Mouse (Mus musculus) Muller cell, postnatal 12 days (primary cell): ENCODE data around the gene Tmx4.

Experiments used
- DNase-seq: peaks from one replicate; pipeline ENCODE4 v3.0.0-alpha.2; 2015; ENCODE audit errors: inconsistent ontology term

Tmx4 gene

DNA sequence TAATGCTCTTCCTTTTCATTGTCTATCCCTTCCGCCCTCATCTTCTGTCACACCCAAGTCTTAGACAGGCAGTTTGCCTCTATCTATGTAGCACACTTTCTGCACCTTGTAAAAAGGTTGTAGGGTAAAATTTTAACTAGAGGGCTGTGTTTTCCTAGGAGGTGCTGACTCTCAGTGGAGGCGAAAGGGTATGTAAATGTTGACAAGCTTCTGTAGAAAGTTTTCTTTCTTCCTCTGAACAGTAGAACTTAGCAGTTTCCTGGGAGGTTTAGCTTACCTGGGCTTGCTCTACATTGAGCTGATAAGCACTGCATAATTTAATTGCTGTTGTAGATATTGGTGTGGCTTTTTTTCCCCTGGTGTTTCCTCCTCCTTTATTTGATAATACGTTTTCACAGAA, 84.5 kb downstream of the Tmx4 start:
- DNase-seq, result no peak

DNA sequence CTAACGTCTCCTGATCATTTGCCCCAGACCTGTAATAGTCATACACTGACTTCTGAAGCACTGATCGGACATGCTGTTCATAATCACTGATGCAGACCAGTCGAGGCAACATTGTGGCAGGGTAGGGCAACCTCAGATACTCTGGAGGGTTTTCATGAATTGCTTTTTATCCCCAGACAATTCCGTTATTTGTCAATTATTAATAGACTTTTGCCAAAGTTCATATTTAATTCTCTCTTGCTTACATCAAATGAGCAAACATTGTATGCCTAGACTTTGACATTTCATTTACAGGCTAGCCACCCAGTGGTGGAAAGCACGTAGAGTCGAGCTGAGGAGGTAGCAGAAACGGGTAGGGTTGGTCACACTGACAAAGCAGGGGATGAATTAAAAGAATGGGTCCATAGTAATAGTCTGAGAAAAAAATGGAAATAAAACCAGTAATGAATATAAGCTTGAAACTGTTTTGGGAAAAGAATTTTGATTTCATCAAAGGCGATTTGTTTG, 89.7 kb downstream of the Tmx4 start, which contains the start of gene Hao1:
Gene Hao1, minus strand, starts transcription at position 148 of the 507 bp plus-strand sequence.
- DNase-seq, result no peak

DNA sequence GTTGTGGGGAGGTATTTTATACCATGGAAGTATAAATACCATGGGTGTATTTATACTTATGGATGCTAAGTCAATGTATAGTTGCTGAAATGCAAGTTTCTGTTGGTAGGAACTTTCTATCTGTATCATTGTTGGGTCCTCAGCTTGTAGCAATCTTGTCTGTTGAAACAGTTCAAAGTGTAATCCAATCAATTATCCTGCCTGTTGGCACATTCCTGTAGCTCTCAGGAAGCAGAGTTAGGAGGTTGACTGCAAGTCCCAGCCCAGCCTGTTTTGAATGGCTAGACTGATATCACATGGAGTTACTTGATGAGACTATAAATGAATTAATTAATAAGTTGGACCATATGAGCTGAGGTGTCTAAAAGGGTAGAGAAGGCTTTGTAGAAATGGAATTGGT, 91.6 kb downstream of the Tmx4 start:
- DNase-seq, result no peak

DNA sequence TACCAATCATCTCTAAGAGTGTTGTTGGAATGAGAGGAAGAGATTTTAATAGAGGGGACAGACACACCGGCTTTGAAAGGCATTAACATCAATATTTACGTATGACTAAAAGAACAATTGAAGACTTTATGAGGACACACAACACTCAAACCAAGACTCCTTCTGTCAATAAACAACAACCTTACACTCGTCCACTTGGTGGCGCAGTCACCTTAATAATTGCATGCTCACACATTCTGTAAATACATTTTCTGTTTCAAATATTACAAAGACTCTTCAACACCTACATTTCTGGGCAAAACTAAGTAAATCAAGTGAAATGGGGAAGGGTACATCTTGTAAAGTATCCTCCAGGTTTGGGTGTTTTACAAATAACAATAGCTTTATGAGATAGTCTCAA, 94.2 kb downstream of the Tmx4 start:
- peak; percentile 13 for DNase-seq

DNA sequence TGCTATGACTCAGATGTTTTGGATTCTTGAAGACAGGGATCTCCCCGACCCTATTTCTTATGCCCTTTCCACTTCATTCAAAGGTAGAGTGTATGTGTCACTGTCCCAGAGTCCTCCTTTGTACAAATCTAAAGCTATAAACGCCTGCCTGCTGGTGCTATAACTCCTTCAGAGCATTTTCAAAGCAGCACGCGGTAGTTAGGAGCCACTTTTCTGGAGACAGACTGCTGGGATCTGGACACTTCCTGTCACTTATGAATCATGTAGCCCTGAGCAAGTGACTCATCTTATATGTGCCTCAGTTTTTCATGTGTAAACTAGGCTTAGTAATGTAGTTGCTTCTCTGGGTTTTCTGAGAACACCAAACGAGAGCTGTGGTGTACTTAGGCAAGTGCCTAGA, 98.8 kb downstream of the Tmx4 start:
- no peak for DNase-seq

DNA sequence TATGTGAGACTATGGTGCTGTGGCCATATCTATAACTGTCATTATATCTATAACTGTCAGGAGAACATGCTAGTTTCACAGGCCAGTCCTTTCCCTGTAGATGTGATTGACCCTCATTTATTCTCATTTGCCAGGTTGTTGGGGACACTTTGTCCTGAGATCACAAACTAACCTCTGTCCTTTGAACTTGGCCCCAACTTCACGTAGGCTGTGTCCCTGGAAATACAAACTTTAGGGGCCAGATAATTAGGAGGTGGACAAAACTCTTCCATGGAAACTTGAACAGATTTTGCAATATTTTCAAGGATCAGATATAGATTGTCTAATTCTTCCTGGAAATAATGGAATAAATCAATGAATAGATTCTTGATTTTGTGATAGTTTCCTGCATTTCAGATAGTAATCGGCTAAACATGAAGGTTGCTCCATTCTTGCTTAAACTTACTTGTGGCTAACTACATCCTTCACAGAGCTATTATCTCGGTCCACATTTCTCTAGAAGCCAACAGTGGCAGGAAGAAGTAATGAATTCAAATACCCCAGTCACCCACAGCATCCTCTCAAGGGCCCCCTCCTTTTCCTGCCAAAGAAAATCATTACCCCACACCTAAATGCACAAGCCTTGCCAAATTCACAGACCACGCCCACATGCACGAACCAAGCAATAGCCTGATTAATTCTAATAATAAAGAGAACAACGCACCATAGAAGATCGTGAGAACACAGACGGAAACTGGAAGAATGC, 99.5 kb downstream of the Tmx4 start:
- no peak for DNase-seq
